Mouse (Mus musculus) midbrain, postnatal 0 days (tissue): ENCODE measurements at regions not wholly inside any gene's neighbourhood (a gene's known extent, or its start where the extent isn't known, plus 50 kb on each side); places are given as distances from the start of the nearest gene placed in this dataset.
A peak's percentile ranks its signal among the peaks of the same experiment; 100 is the strongest.

Source experiments
- ATAC-seq: fragments of 200-750 bp; cut with Nextera tagmentation; 2 replicates; pipeline ENCODE4 v1.8.0; 2017; ENCODE audit warnings: moderate number of reproducible peaks, mild to moderate bottlenecking, moderate TSS enrichment, moderate library complexity; ENCODE audit not compliant: low FRiP score
- DNase-seq: peaks from one replicate; pipeline ENCODE4 v3.0.0-alpha.2; 2015; ENCODE audit warnings: low spot score
- H3K27ac ChIP-seq: fragments of 300-500 bp; sonication (generic); 2 replicates; pipeline ENCODE4 v1.5.1; 2014; ENCODE audit warnings: low read depth, mild to moderate bottlenecking, low read length, mixed read lengths
- H3K27me3 ChIP-seq: fragments of 300-500 bp; sonication (generic); 2 replicates; pipeline ENCODE4 v1.6.1; 2014; ENCODE audit warnings: low read length, control low read depth, mixed read lengths; ENCODE audit not compliant: insufficient read depth
- H3K36me3 ChIP-seq: fragments of 300-500 bp; sonication (generic); 2 replicates; pipeline ENCODE4 v1.6.1; 2014; ENCODE audit warnings: low read length, control low read depth, mixed read lengths; ENCODE audit not compliant: insufficient read depth
- H3K4me1 ChIP-seq: fragments of 300-500 bp; sonication (generic); 2 replicates; pipeline ENCODE4 v1.6.1; 2014; ENCODE audit warnings: mild to moderate bottlenecking, control low read depth, antibody characterized with exemption, low read length, mixed read lengths; ENCODE audit not compliant: insufficient read depth
- H3K4me2 ChIP-seq: fragments of 300-500 bp; sonication (generic); 2 replicates; pipeline ENCODE4 v1.6.1; 2014; ENCODE audit warnings: low read depth, mild to moderate bottlenecking, low read length, mixed read lengths; ENCODE audit not compliant: poor library complexity, severe bottlenecking
- H3K4me3 ChIP-seq: fragments of 300-500 bp; sonication (generic); 2 replicates; pipeline ENCODE4 v1.5.1; 2014; ENCODE audit warnings: low read depth, mild to moderate bottlenecking, low read length, moderate library complexity
- H3K9ac ChIP-seq: fragments of 300-500 bp; sonication (generic); replicated peaks from 2 replicates; pipeline ENCODE4 v1.6.1; 2014; ENCODE audit warnings: mild to moderate bottlenecking, low read length, moderate library complexity, mixed read lengths; ENCODE audit not compliant: poor library complexity, severe bottlenecking
- H3K9me3 ChIP-seq: fragments of 300-500 bp; sonication (generic); 2 replicates; pipeline ENCODE4 v1.6.1; 2016; ENCODE audit warnings: low read length, control low read depth
- CTCF ChIP-seq: IDR thresholded peaks from 2 replicates; pipeline ENCODE4 v1.5.1; 2016; ENCODE audit warnings: antibody characterized with exemption, mild to moderate bottlenecking
- WGBS: fragments of 180-500 bp; shearing (Covaris S2); extraction: QIAGEN DNeasy Blood & Tissue Kit; methylation state at CpG from one replicate; pipeline ENCODE4 v1.1.7; 2014; 5-methylcytosine and 5-hydroxymethylcytosine counted together

GRCm38 (mm10) chr4:56001312-56001731 is 469.1 kb upstream of the Klf4 start:
- no peak overlapping the region for H3K4me2 ChIP-seq
- DNase-seq (peak; percentile 84), ATAC-seq (no peak)
- WGBS, result 34% methylated on average over 3 of the region's 3 CpGs
- H3K9ac ChIP-seq, result no peak overlapping the region
- H3K9me3 ChIP-seq, result no peaks in the 10 kb centered on the region
- H3K27ac ChIP-seq, result no peak overlapping the region
- H3K27me3 ChIP-seq, result no peaks in the 10 kb centered on the region
- no peaks in the 10 kb centered on the region for H3K36me3 ChIP-seq
- no peak for TF ChIP-seq CTCF
- H3K4me3 ChIP-seq, result no peak overlapping the region
- no peaks in the 10 kb centered on the region for H3K4me1 ChIP-seq

- no peak for DNase-seq
- Histone ChIP-seq H3K4me2 (no peak overlapping the region), H3K36me3 (no peaks in the 10 kb centered on the region), H3K4me1 (no peaks in the 10 kb centered on the region), H3K27ac (no peak overlapping the region), H3K9me3 (no peaks in the 10 kb centered on the region), H3K27me3 (no peaks in the 10 kb centered on the region), H3K9ac (no peak overlapping the region), H3K4me3 (no peak overlapping the region)
- no peak for TF ChIP-seq CTCF
- no peak for ATAC-seq
Observed at GRCm38 (mm10) chr4:55984026-55984425, 451.8 kb upstream of the Klf4 start.

GRCm38 (mm10) chr4:55978539-55978938 is 446.3 kb upstream of the Klf4 start:
- Histone ChIP-seq H3K4me1 (no peaks in the 10 kb centered on the region), H3K9ac (no peak overlapping the region), H3K27me3 (no peaks in the 10 kb centered on the region), H3K36me3 (no peaks in the 10 kb centered on the region), H3K4me3 (no peak overlapping the region), H3K4me2 (no peak overlapping the region), H3K9me3 (no peaks in the 10 kb centered on the region), H3K27ac (no peak overlapping the region)
- TF ChIP-seq CTCF, result no peak
- DNase-seq (no peak), ATAC-seq (no peak)
- WGBS, result 94% methylated on average over 4 of the region's 4 CpGs

- H3K9me3 ChIP-seq, result no peaks in the 10 kb centered on the region
- WGBS, result 90% methylated on average over 2 of the region's 2 CpGs
- no peaks in the 10 kb centered on the region for H3K4me1 ChIP-seq
- H3K27ac ChIP-seq, result no peak overlapping the region
- no peaks in the 10 kb centered on the region for H3K27me3 ChIP-seq
- TF ChIP-seq CTCF, result no peak
- no peak for DNase-seq
- H3K36me3 ChIP-seq, result no peaks in the 10 kb centered on the region
- H3K4me2 ChIP-seq, result no peak overlapping the region
- H3K9ac ChIP-seq, result no peak overlapping the region
- no peak for ATAC-seq
- H3K4me3 ChIP-seq, result no peak overlapping the region
Observed at GRCm38 (mm10) chr4:55976265-55976664, 444.0 kb upstream of the Klf4 start.

- H3K4me1 ChIP-seq, result no peaks in the 10 kb centered on the region
- no peak overlapping the region for H3K9ac ChIP-seq
- H3K9me3 ChIP-seq, result no peaks in the 10 kb centered on the region
- no peak overlapping the region for H3K4me2 ChIP-seq
- DNase-seq, result no peak
- no peaks in the 10 kb centered on the region for H3K36me3 ChIP-seq
- no peak overlapping the region for H3K27ac ChIP-seq
- WGBS, result 89% methylated on average over 1 of the region's 1 CpGs
- H3K4me3 ChIP-seq, result no peak overlapping the region
- no peak for ATAC-seq
- no peak for TF ChIP-seq CTCF
- H3K27me3 ChIP-seq, result no peaks in the 10 kb centered on the region
Observed at GRCm38 (mm10) chr4:55973706-55974105, 441.4 kb upstream of the Klf4 start.

GRCm38 (mm10) chr4:55972235-55972819 is 440.1 kb upstream of the Klf4 start:
- no peak overlapping the region for H3K27ac ChIP-seq
- no peaks in the 10 kb centered on the region for H3K36me3 ChIP-seq
- no peaks in the 10 kb centered on the region for H3K9me3 ChIP-seq
- ATAC-seq (no peak), DNase-seq (no peak)
- no peaks in the 10 kb centered on the region for H3K4me1 ChIP-seq
- no peak overlapping the region for H3K4me2 ChIP-seq
- no peak overlapping the region for H3K4me3 ChIP-seq
- TF ChIP-seq CTCF, result no peak
- 82% methylated on average over 7 of the region's 7 CpGs for WGBS
- no peak overlapping the region for H3K9ac ChIP-seq
- no peaks in the 10 kb centered on the region for H3K27me3 ChIP-seq
